Mouse (Mus musculus): ENCODE results near the gene C1qtnf4. TPM values are rescaled to one million over a fixed set of nuclear protein-coding genes. Genes with fewer than 3 reads are reported as not detected.

The C1qtnf4 gene
- total and polyA plus RNA-seq, 2 experiments, result 0.18 to 1.4 TPM

DNA sequence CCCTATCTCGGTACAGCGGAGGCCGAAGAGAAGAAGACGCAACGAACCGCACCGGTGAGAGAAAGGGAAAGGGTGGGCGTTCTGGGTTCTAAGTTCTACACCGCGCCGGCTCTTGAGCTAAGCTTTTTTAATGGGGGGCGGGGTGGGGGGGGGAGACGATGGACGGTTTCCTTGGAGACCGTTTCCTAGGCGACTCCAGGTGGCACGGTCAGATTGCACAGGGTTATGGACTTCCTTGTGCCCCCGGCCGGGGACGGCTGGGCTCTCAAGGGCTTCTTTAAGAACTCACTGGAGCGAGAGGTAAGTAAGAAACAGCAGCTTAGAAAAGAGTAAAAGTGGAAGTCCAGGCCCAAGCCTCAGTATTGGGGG is 19.2 kb downstream of the C1qtnf4 start:
- H3K27me3 ChIP-seq (ENCODE audit: control insufficient read depth, insufficient read depth, low read length), result no peaks in the 10 kb centered on the region
- peak overlapping the region; percentile 92 for H3K9ac ChIP-seq (ENCODE audit: low read depth, low read length)
- WGBS, result 1% methylated on average over 20 of the region's 21 CpGs
- H3K36me3 ChIP-seq (ENCODE audit: control insufficient read depth, insufficient read depth, low read length), result peaks cover 32% of the 10 kb centered on the region
- TF ChIP-seq POLR2A (IDR thresholded peaks at IDR 0.05; ENCODE audit: extremely low read depth, insufficient read depth, low read length), result no peak
- DNase-seq (ENCODE audit: extremely low read depth, low read depth, low spot score), result no peak
- H3K79me2 ChIP-seq (ENCODE audit: control insufficient read depth, insufficient read depth, low read length), result peaks cover 4% of the 10 kb centered on the region; the same call in 1 of the 2 replicates
- peak overlapping the region; percentile 83 for H3K4me3 ChIP-seq (ENCODE audit: insufficient read depth, low read depth, low read length)
- peak overlapping the region; percentile 69 for H3K27ac ChIP-seq (replicated peaks; ENCODE audit: insufficient read depth, low read depth, low read length)
- H3K4me1 ChIP-seq (ENCODE audit: control insufficient read depth, insufficient read depth, low read length), result peaks cover 9% of the 10 kb centered on the region; the same call in 1 of the 2 replicates

DNA sequence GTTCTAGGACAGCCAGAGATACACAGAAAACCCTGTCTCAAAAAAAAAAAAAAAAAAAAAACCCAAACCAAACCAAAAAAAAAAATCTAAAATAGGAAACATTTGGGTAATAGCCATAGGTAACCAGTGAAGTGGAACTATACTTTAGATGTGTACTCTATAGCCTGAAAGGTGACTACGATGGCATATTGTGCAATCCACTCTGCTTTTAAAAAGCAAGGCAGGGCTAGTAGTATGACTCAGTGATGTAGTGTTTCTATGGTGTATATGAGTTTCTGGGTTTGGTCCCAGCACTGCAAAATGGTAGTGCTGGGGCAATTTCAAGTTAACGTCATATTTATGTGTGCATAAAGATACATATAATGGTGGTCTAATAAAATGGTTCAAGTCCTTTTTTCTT is 21.1 kb downstream of the C1qtnf4 start:
- peaks cover 9% of the 10 kb centered on the region; the same call in 1 of the 2 replicates for H3K4me1 ChIP-seq (ENCODE audit: control insufficient read depth, insufficient read depth, low read length)
- H3K9ac ChIP-seq (ENCODE audit: low read depth, low read length), result no peak overlapping the region
- H3K79me2 ChIP-seq (ENCODE audit: control insufficient read depth, insufficient read depth, low read length), result peaks cover 4% of the 10 kb centered on the region; the same call in 1 of the 2 replicates
- TF ChIP-seq CTCF (IDR thresholded peaks at IDR 0.05; ENCODE audit: low read depth, low read length) (no peak), POLR2A (IDR thresholded peaks at IDR 0.05; ENCODE audit: extremely low read depth, insufficient read depth, low read length) (no peak)
- 77% methylated on average over 2 of the region's 2 CpGs for WGBS
- H3K4me3 ChIP-seq (ENCODE audit: insufficient read depth, low read depth, low read length), result no peak overlapping the region
- DNase-seq (ENCODE audit: extremely low read depth, low read depth, low spot score), result no peak
- no peak overlapping the region for H3K27ac ChIP-seq (replicated peaks; ENCODE audit: insufficient read depth, low read depth, low read length)
- H3K36me3 ChIP-seq (ENCODE audit: control insufficient read depth, insufficient read depth, low read length), result peaks cover 34% of the 10 kb centered on the region
- H3K27me3 ChIP-seq (ENCODE audit: control insufficient read depth, insufficient read depth, low read length), result no peaks in the 10 kb centered on the region

DNA sequence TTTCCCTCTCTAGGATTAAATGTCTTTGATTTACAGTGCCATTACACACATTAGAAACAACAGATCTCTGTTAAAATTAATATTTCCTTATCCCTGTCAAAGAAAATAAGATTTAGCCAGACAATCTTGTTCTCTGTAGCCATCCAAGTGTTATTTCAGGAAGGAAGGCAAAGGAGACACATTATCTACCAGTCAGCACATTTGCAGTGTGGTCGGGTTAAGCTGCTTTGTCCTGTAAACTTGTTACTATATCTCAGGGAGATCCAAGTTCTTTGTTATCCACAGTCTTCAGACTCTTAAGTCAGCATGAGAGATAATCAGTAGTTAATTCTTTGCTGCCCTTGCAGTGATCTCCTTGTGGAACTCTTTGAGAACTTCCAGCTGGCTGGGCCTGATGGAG is 25.2 kb downstream of the C1qtnf4 start:
- TF ChIP-seq CTCF (IDR thresholded peaks at IDR 0.05; ENCODE audit: low read depth, low read length) (no peak), POLR2A (IDR thresholded peaks at IDR 0.05; ENCODE audit: extremely low read depth, insufficient read depth, low read length) (no peak)
- peaks cover 50% of the 10 kb centered on the region for H3K36me3 ChIP-seq (ENCODE audit: control insufficient read depth, insufficient read depth, low read length)
- no peaks in the 10 kb centered on the region for H3K27me3 ChIP-seq (ENCODE audit: control insufficient read depth, insufficient read depth, low read length)
- H3K4me3 ChIP-seq (ENCODE audit: insufficient read depth, low read depth, low read length), result no peak overlapping the region
- DNase-seq (ENCODE audit: extremely low read depth, low read depth, low spot score), result no peak
- no peak overlapping the region for H3K27ac ChIP-seq (replicated peaks; ENCODE audit: insufficient read depth, low read depth, low read length)
- H3K79me2 ChIP-seq (ENCODE audit: control insufficient read depth, insufficient read depth, low read length), result peaks cover 15% of the 10 kb centered on the region; the same call in 1 of the 2 replicates
- WGBS, result 73% methylated on average over 1 of the region's 1 CpGs
- H3K4me1 ChIP-seq (ENCODE audit: control insufficient read depth, insufficient read depth, low read length), result peaks cover 14% of the 10 kb centered on the region
- no peak overlapping the region for H3K9ac ChIP-seq (ENCODE audit: low read depth, low read length)

DNA sequence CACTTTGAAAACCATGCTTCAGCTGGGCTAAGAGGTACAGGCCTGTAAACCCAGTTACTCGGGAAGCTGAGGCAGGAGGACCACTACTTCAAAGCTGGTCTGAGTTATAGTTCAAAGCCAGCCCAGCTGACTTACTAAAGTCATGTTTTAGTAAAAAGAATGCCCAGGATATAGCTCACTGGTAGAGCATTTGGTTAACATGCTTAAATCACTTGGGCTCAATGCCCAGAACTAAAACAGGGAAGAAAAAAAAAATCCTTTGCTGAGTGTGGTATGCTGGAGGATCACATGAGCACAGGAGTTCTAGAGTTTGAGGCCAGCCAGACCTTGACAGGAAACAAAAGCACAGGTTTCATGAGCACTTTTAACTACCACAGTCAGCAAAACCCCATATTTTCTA is 26.0 kb downstream of the C1qtnf4 start:
- Histone ChIP-seq H3K79me2 (ENCODE audit: control insufficient read depth, insufficient read depth, low read length) (peaks cover 17% of the 10 kb centered on the region; the same call in 1 of the 2 replicates), H3K9ac (ENCODE audit: low read depth, low read length) (no peak overlapping the region), H3K4me1 (ENCODE audit: control insufficient read depth, insufficient read depth, low read length) (peaks cover 18% of the 10 kb centered on the region), H3K27ac (replicated peaks; ENCODE audit: insufficient read depth, low read depth, low read length) (no peak overlapping the region), H3K27me3 (ENCODE audit: control insufficient read depth, insufficient read depth, low read length) (no peaks in the 10 kb centered on the region), H3K4me3 (ENCODE audit: insufficient read depth, low read depth, low read length) (no peak overlapping the region), H3K36me3 (ENCODE audit: control insufficient read depth, insufficient read depth, low read length) (peaks cover 50% of the 10 kb centered on the region)
- TF ChIP-seq CTCF (IDR thresholded peaks at IDR 0.05; ENCODE audit: low read depth, low read length), result no peak
- 79% methylated on average over 1 of the region's 1 CpGs for WGBS
- no peak for DNase-seq (ENCODE audit: extremely low read depth, low read depth, low spot score)

DNA sequence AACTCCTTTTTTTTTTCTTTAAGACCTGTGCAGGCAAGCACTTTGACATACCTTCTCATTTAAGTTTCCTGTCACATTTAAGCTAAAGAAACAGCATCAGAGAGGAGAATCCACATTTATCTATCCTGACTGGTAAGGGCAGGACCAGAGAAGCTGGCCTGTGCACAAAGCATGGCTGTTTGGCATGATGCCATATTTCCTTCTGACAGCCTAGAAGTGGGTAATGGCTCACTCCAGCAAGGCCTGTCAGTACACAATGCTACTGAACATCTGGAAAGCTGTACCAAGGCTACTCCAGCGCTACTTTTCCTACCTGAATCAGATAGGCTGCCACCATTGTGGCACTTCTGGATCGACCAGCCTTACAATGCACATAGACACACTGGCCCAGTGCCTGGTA is 28.0 kb downstream of the C1qtnf4 start:
- H3K9ac ChIP-seq (ENCODE audit: low read depth, low read length), result peak overlapping the region; percentile 56; the same call in 1 of the 2 replicates
- H3K36me3 ChIP-seq (ENCODE audit: control insufficient read depth, insufficient read depth, low read length), result peaks cover 47% of the 10 kb centered on the region
- no peaks in the 10 kb centered on the region for H3K27me3 ChIP-seq (ENCODE audit: control insufficient read depth, insufficient read depth, low read length)
- H3K79me2 ChIP-seq (ENCODE audit: control insufficient read depth, insufficient read depth, low read length), result peaks cover 25% of the 10 kb centered on the region; the same call in 1 of the 2 replicates
- no peak overlapping the region for H3K4me3 ChIP-seq (ENCODE audit: insufficient read depth, low read depth, low read length)
- H3K4me1 ChIP-seq (ENCODE audit: control insufficient read depth, insufficient read depth, low read length), result peaks cover 21% of the 10 kb centered on the region
- 29% methylated on average over 2 of the region's 2 CpGs for WGBS
- TF ChIP-seq POLR2A (IDR thresholded peaks at IDR 0.05; ENCODE audit: extremely low read depth, insufficient read depth, low read length), result no peak
- TF ChIP-seq CTCF (IDR thresholded peaks at IDR 0.05; ENCODE audit: low read depth, low read length), result no peak
- H3K27ac ChIP-seq (replicated peaks; ENCODE audit: insufficient read depth, low read depth, low read length), result peak overlapping the region; percentile 41; the same call in 1 of the 2 replicates
- peak; percentile 70 for DNase-seq (ENCODE audit: extremely low read depth, low read depth, low spot score)

DNA sequence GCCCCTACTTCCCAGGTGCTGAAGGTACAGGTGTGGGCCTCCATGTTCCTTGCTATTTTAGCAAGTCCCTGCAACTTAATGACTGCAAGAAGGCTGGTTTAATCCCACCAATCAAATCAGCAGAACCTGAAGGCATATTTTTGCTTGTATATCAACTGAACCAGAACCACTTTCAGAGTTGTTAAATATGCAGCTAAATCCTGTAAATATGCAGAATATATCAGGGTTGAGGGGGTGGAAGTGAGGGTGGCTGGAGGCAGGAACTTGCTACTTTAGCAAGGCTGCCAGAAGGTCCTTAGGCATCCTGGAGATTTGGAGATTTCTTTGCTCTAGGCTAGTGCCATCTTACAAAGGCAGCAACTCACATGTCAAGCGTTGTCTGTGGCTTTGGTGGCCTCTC is 29.9 kb downstream of the C1qtnf4 start:
- Histone ChIP-seq H3K4me3 (ENCODE audit: insufficient read depth, low read depth, low read length) (no peak overlapping the region), H3K4me1 (ENCODE audit: control insufficient read depth, insufficient read depth, low read length) (peaks cover 21% of the 10 kb centered on the region), H3K79me2 (ENCODE audit: control insufficient read depth, insufficient read depth, low read length) (peaks cover 25% of the 10 kb centered on the region; the same call in 1 of the 2 replicates), H3K27ac (replicated peaks; ENCODE audit: insufficient read depth, low read depth, low read length) (0 out of 2 replicates have a peak overlapping the region, but pooled peaks have one; percentile 4), H3K36me3 (ENCODE audit: control insufficient read depth, insufficient read depth, low read length) (peaks cover 31% of the 10 kb centered on the region), H3K9ac (ENCODE audit: low read depth, low read length) (0 out of 2 replicates have a peak overlapping the region, but pooled peaks have one; percentile 5), H3K27me3 (ENCODE audit: control insufficient read depth, insufficient read depth, low read length) (no peaks in the 10 kb centered on the region)
- TF ChIP-seq CTCF (IDR thresholded peaks at IDR 0.05; ENCODE audit: low read depth, low read length) (no peak), POLR2A (IDR thresholded peaks at IDR 0.05; ENCODE audit: extremely low read depth, insufficient read depth, low read length) (no peak)
- DNase-seq (ENCODE audit: extremely low read depth, low read depth, low spot score), result no peak
- WGBS, result 80% methylated on average over 1 of the region's 1 CpGs

Measured in liver, adult 2 months (tissue).